8 mouse cellular contexts compared by ENCODE assay signal in the genomic region with DNA sequence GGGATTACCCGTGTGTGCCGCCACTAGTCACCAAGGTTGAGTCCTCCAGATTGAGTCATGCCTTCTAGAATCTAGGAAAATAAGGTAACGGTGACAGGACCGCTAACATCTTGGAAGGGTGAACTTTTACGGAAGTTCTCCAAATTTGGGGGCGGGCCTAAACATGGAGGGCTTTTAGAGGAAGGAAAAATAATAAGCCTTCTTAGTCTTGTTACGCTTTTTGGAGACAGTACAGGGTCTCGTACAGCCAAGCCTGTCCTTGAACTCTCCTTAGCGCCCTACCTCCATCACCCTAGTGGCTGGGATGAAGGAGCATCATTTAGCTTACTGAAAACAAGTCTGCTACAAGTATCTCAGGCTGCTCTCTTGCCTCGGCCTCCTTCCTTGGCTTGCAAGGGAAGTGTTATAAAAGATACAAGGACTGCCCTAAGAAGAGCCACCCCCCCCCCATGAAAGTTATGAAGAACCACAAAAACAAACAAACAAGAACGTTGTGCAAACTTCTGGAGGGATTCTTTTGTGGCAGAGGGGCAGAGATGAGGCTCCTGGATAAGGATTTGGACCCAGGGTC. TPM values are rescaled to one million over a fixed set of nuclear protein-coding genes. Genes with fewer than 3 reads are reported as not detected.
A peak's percentile ranks its signal among the peaks of the same experiment; 100 is the strongest.
DNase-seq lines count a peak whose midpoint lies in the region; ATAC-seq and TF ChIP-seq lines count a peak whose summit lies in the region.

No protein-coding gene starts in this region.

- H3K36me3 ChIP-seq in kidney, embryonic 14.5 days (ENCODE audit: control insufficient read depth, insufficient read depth, low read length), result peaks cover 7% of the 10 kb centered on the region; the same call in 1 of the 2 replicates
- H3K36me3 ChIP-seq in hindbrain, embryonic 11.5 days (ENCODE audit: control insufficient read depth, insufficient read depth, low read length), result no peaks in the 10 kb centered on the region
- peaks cover 27% of the 10 kb centered on the region for H3K36me3 ChIP-seq in megakaryocyte, embryonic 14.5 days (replicated peaks; ENCODE audit: low read length)

- peaks cover 22% of the 10 kb centered on the region for H3K4me1 ChIP-seq in kidney, embryonic 14.5 days (ENCODE audit: control insufficient read depth, insufficient read depth, low read length)
- H3K4me1 ChIP-seq in bone marrow macrophage, adult 2 months (ENCODE audit: control insufficient read depth, insufficient read depth, low read length), result peaks cover 13% of the 10 kb centered on the region
- H3K4me1 ChIP-seq in hindbrain, embryonic 11.5 days (replicated peaks; ENCODE audit: control insufficient read depth, insufficient read depth, low read length), result peaks cover 6% of the 10 kb centered on the region; the same call in 1 of the 2 replicates
- peaks cover 67% of the 10 kb centered on the region for H3K4me1 ChIP-seq in megakaryocyte, embryonic 14.5 days

- H3K27me3 ChIP-seq in kidney, embryonic 14.5 days (ENCODE audit: control insufficient read depth, insufficient read depth, low read length), result no peaks in the 10 kb centered on the region
- H3K27me3 ChIP-seq in hindbrain, embryonic 11.5 days (ENCODE audit: control insufficient read depth, insufficient read depth, low read length), result no peaks in the 10 kb centered on the region
- no peaks in the 10 kb centered on the region for H3K27me3 ChIP-seq in megakaryocyte, embryonic 14.5 days (replicated peaks)

- TF ChIP-seq CTCF in bone marrow macrophage, adult 2 months (IDR thresholded peaks at IDR 0.05; ENCODE audit: low read depth, low read length), result no peak

- peak overlapping the region; percentile 77 for H3K9ac ChIP-seq in kidney, embryonic 14.5 days (ENCODE audit: low read depth, low read length)
- H3K9ac ChIP-seq in hindbrain, embryonic 11.5 days (ENCODE audit: low read depth, low read length), result peak overlapping the region; percentile 73

- H3K4me3 ChIP-seq in kidney, embryonic 14.5 days (ENCODE audit: low read length), result peak overlapping the region; percentile 62
- H3K4me3 ChIP-seq in bone marrow macrophage, adult 2 months (ENCODE audit: insufficient read depth, low read length), result peak overlapping the region; percentile 91
- peak overlapping the region; percentile 71 for H3K4me3 ChIP-seq in hindbrain, embryonic 11.5 days (ENCODE audit: low read depth, low read length)
- peak overlapping the region; percentile 98 for H3K4me3 ChIP-seq in megakaryocyte, embryonic 14.5 days (replicated peaks)

- H3K27ac ChIP-seq in kidney, embryonic 14.5 days (ENCODE audit: low read depth, low read length), result no peak overlapping the region
- peak overlapping the region; percentile 52 for H3K27ac ChIP-seq in bone marrow macrophage, adult 2 months (ENCODE audit: insufficient read depth, low read depth, low read length)
- H3K27ac ChIP-seq in hindbrain, embryonic 11.5 days (ENCODE audit: low read depth, low read length), result no peak overlapping the region

- DNase-seq in kidney, adult 9 months, result no peak
- no peak for DNase-seq in hindbrain, embryonic 11.5 days (ENCODE audit: low spot score)
- no peak for DNase-seq in yolk sac, embryonic 10.5 days (ENCODE audit: low spot score)
- no peak for DNase-seq in left cerebral cortex, adult 11 months (ENCODE audit: low spot score)
- DNase-seq in urinary bladder, postnatal 4 days (ENCODE audit: low spot score in 2 of 2), result no peak

- H3K4me2 ChIP-seq in kidney, embryonic 14.5 days (replicated peaks; ENCODE audit: low read depth, low read length), result peak overlapping the region; percentile 88
- peak overlapping the region; percentile 99 for H3K4me2 ChIP-seq in hindbrain, embryonic 11.5 days (replicated peaks; ENCODE audit: low read depth, low read length)

- no peaks in the 10 kb centered on the region for H3K9me3 ChIP-seq in kidney, embryonic 14.5 days (ENCODE audit: control insufficient read depth, low read length)
- no peaks in the 10 kb centered on the region for H3K9me3 ChIP-seq in hindbrain, embryonic 11.5 days (ENCODE audit: control insufficient read depth, low read length)
- no peaks in the 10 kb centered on the region for H3K9me3 ChIP-seq in megakaryocyte, embryonic 14.5 days

- 5% methylated on average over 11 of the region's 11 CpGs for WGBS in kidney, embryonic 14.5 days
- WGBS in hindbrain, embryonic 11.5 days, result 2% methylated on average over 11 of the region's 11 CpGs

- no peak for TF ChIP-seq POLR2A in bone marrow macrophage, adult 2 months (IDR thresholded peaks at IDR 0.05; ENCODE audit: borderline replicate concordance, low read depth, low read length)

- no peak for ATAC-seq in kidney, embryonic 14.5 days (ENCODE audit: low FRiP score, low TSS enrichment)
- ATAC-seq in hindbrain, embryonic 11.5 days (ENCODE audit: low FRiP score), result no peak

RNA-seq across cellular contexts. Expression of a gene that starts 1.5 kb away (rescaled TPM):
- polyA plus RNA-seq in kidney, embryonic 14.5 days (2014; fragmentation: Nextera tagmentation; extraction: Ambion mirVana), result 30.2 and 36.1 TPM in 2 replicates
- polyA plus RNA-seq in bone marrow macrophage, adult 2 months (2012; ENCODE audit: insufficient read depth, insufficient read length, missing spikeins), result 24.9 and 25.0 TPM in 2 replicates
- 15.0 and 15.1 TPM in 2 replicates for polyA plus RNA-seq in hindbrain, embryonic 11.5 days (2014; fragmentation: Nextera tagmentation; extraction: Ambion mirVana)
- polyA plus RNA-seq in megakaryocyte, embryonic 14.5 days (2012; ENCODE audit: insufficient read depth, low replicate concordance), result 35.2 and 52.2 TPM in 2 replicates

RNA-seq across cellular contexts. Expression of a gene that starts 33.0 kb away (rescaled TPM):
- 75.5 and 111 TPM in 2 replicates for polyA plus RNA-seq in kidney, embryonic 14.5 days (2014; fragmentation: Nextera tagmentation; extraction: Ambion mirVana)
- polyA plus RNA-seq in bone marrow macrophage, adult 2 months (2012; ENCODE audit: insufficient read depth, insufficient read length, missing spikeins), result 56.6 and 58.1 TPM in 2 replicates
- 112 and 130 TPM in 2 replicates for polyA plus RNA-seq in hindbrain, embryonic 11.5 days (2014; fragmentation: Nextera tagmentation; extraction: Ambion mirVana)
- polyA plus RNA-seq in megakaryocyte, embryonic 14.5 days (2012; ENCODE audit: insufficient read depth, low replicate concordance), result 83.0 and 118 TPM in 2 replicates

RNA-seq across cellular contexts. Expression of a gene that starts 33.9 kb away (rescaled TPM):
- polyA plus RNA-seq in kidney, embryonic 14.5 days (2014; fragmentation: Nextera tagmentation; extraction: Ambion mirVana), result 23.6 and 31.1 TPM in 2 replicates
- polyA plus RNA-seq in bone marrow macrophage, adult 2 months (2012; ENCODE audit: insufficient read depth, insufficient read length, missing spikeins), result 21.9 and 25.1 TPM in 2 replicates
- 21.9 and 22.7 TPM in 2 replicates for polyA plus RNA-seq in hindbrain, embryonic 11.5 days (2014; fragmentation: Nextera tagmentation; extraction: Ambion mirVana)
- polyA plus RNA-seq in megakaryocyte, embryonic 14.5 days (2012; ENCODE audit: insufficient read depth, low replicate concordance), result 14.8 and 21.1 TPM in 2 replicates

RNA-seq across cellular contexts. Expression of a gene that starts 44.4 kb away (rescaled TPM):
- 270 and 336 TPM in 2 replicates for polyA plus RNA-seq in kidney, embryonic 14.5 days (2014; fragmentation: Nextera tagmentation; extraction: Ambion mirVana)
- polyA plus RNA-seq in bone marrow macrophage, adult 2 months (2012; ENCODE audit: insufficient read depth, insufficient read length, missing spikeins), result 286 and 287 TPM in 2 replicates
- 298 and 307 TPM in 2 replicates for polyA plus RNA-seq in hindbrain, embryonic 11.5 days (2014; fragmentation: Nextera tagmentation; extraction: Ambion mirVana)
- polyA plus RNA-seq in megakaryocyte, embryonic 14.5 days (2012; ENCODE audit: insufficient read depth, low replicate concordance), result 1,190 and 1,969 TPM in 2 replicates
